Mouse (Mus musculus) urinary bladder, postnatal 0 days (tissue): ENCODE measurements around the gene Olfr869. TPM values are rescaled to one million over a fixed set of nuclear protein-coding genes. Genes with fewer than 3 reads are reported as not detected.

Experiments used
- polyA plus RNA-seq: library from polyadenylated mRNA; unstranded; fragments of >200 nt; fragmentation: Nextera tagmentation; extraction: Ambion mirVana; gene quantifications from 2 replicates; pipeline ENCODE4 v1.2.1, GENCODE M21; 2015

Gene Olfr869
- polyA plus RNA-seq, result not detected in 2 replicates

DNA sequence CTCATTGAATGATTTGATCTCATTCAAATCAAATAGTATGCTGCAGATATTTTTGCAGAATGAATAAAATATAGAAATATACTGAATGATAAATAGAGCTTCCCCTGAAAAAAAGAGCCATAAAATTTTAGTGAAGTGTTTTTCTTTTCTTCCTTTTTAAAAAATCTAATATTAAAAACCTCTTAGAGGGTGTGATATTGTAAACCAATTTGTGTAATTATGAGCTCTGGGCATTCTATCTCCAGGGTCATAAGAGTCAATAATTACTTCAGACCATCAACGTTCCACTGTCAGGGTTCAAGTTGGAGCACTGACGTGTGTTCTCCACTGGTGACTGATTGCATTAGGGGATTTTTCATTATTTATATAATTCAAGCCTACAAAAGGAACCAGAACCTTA is at the start of gene Olfr869:
Gene Olfr869, plus strand, starts transcription at position 301 of the 400 bp plus-strand sequence.

DNA sequence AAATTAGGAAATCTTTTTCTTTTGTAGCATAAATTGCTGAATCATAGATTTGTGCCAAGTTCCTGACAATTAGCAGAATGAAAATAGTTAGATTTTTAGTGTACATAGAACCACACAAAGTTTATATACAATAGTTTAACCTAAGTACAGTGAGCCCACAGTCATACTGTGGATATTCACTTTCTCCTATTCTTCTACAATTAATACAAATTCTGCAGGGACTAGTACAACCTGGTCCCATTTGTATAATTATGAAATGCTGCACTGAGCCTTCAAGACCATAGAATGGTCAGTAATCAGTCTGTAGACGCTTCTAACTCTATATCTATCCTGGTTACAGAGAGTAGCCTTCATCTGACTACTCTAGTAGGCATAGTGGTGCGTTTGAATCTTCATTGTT is 30.5 kb upstream of the Olfr869 start, which contains the start of gene Olfr868:
Gene Olfr868, plus strand, starts transcription at position 301 of the 400 bp plus-strand sequence.

DNA sequence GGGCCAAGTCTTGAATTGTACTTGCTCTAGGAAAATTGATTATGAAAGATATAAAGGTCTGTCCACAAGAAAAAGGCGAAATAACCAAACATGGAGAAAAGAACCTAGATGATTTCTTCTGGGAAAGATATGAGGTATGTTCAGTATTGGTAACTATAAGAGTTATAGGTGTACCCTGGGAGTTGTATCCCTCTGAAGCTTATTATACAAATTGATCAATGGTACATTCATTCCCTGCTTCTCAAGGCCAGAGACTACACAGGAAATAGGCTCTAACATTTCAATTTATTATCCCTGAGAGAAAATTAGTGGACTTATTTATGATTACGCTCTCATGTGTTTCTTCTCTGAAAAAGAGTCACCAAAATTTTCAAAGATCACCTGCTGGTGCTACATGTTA is 45.1 kb downstream of the Olfr869 start, which contains the start of gene Olfr870:
Gene Olfr870, minus strand, starts transcription at position 101 of the 400 bp plus-strand sequence.

Other genes with a start within 250 kb of the Olfr869 start
- not detected in 2 replicates for gene Olfr862, start 241.0 kb upstream of the Olfr869 start, polyA plus RNA-seq
- 0.19 and 0.22 TPM in 2 replicates for gene Olfr77, start 212.1 kb upstream of the Olfr869 start, polyA plus RNA-seq
- gene Olfr866, start 101.0 kb upstream of the Olfr869 start, polyA plus RNA-seq, result not detected in 2 replicates
- not detected in 2 replicates for gene Olfr867, start 71.4 kb upstream of the Olfr869 start, polyA plus RNA-seq
- not detected in 2 replicates for gene Olfr868, start 30.4 kb upstream of the Olfr869 start, polyA plus RNA-seq
- gene Olfr870, start 45.0 kb downstream of the Olfr869 start, polyA plus RNA-seq, result not detected in 2 replicates
- gene Olfr871, start 83.2 kb downstream of the Olfr869 start, polyA plus RNA-seq, result not detected in 2 replicates
- not detected in 2 replicates for gene Olfr872, start 108.1 kb downstream of the Olfr869 start, polyA plus RNA-seq
- not detected in 2 replicates for gene Olfr39, start 153.3 kb downstream of the Olfr869 start, polyA plus RNA-seq
- gene Olfr873, start 169.5 kb downstream of the Olfr869 start, polyA plus RNA-seq, result not detected in 2 replicates
- not detected in 2 replicates for gene Olfr18, start 207.1 kb downstream of the Olfr869 start, polyA plus RNA-seq